Mouse (Mus musculus) adipose tissue, adult 10 weeks (tissue): ENCODE results near the gene Synpr. TPM values are rescaled to one million over a fixed set of nuclear protein-coding genes. Genes with fewer than 3 reads are reported as not detected.

Source experiments
- polyA plus RNA-seq: library from polyadenylated mRNA; stranded (reverse); fragments of 350-450 nt; fragmentation: Illumina TruSeq; extraction: RNeasy Lipid Tissue Mini Kit (QIAGEN cat#74804); gene quantifications from one replicate; pipeline ENCODE4 v1.2.3, GENCODE M21; 2014; ENCODE audit warnings: low read depth, low replicate concordance

Synpr gene
- polyA plus RNA-seq = 0.50 TPM

GRCm38 (mm10) chr14:13284091-13284844 is at the start of gene Synpr:
TSS of gene Synpr (plus strand) at chr14:13284780.

